Mouse (Mus musculus): ENCODE results near the gene Myo1b. TPM values are rescaled to one million over a fixed set of nuclear protein-coding genes. Genes with fewer than 3 reads are reported as not detected.

Gene Myo1b
- polyA plus RNA-seq (2016; fragmentation: Nextera tagmentation; extraction: Ambion mirVana), result 72.6 and 77.6 TPM in 2 replicates

DNA sequence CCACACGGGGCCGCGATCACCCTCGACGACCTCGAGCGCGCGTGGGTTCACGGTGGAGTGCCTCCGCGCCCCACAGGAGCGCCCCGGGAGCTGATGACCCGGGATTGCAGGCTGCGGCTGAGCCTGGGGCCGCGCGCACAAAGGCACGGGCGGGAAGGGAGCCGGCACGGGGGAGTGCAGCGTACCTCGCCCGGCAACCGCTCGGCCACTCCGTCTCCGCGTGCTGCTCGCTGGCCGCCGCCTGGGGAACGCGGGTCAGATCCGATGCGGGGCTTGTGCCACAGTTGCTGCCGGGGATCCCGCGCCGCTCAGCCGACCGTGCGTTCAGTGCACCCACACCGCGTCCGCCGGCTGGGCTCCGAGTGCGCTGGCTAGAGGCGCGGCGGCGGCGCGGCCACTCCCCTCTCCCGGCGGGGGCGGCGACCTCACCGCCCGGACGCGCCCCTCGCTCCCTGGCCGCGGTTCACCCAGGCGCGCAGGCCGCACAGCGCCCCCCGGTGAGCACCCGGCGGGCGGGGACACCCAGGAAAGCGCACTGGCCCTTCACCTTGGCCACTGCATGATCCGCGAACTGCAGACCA lies at the start of gene Myo1b:
Gene Myo1b (minus strand): TSS at position 496 of the 581 bp plus-strand sequence.
- peaks cover 7% of the 10 kb centered on the region; the same call in 1 of the 2 replicates for H3K36me3 ChIP-seq
- peak within 1 kb of the TSS; percentile 91 for H3K4me3 ChIP-seq
- peaks cover 40% of the 10 kb centered on the region for H3K4me1 ChIP-seq (replicated peaks)
- peak; percentile 78 for DNase-seq (ENCODE audit: low spot score)
- peak within 1 kb of the TSS; percentile 99 for H3K27ac ChIP-seq
- H3K9me3 ChIP-seq, result no peaks in the 10 kb centered on the region
- peaks cover 4% of the 10 kb centered on the region for H3K27me3 ChIP-seq (ENCODE audit: insufficient read depth, poor library complexity, severe bottlenecking)
- WGBS, result under 1% methylated on average over 79 of the region's 79 CpGs

DNA sequence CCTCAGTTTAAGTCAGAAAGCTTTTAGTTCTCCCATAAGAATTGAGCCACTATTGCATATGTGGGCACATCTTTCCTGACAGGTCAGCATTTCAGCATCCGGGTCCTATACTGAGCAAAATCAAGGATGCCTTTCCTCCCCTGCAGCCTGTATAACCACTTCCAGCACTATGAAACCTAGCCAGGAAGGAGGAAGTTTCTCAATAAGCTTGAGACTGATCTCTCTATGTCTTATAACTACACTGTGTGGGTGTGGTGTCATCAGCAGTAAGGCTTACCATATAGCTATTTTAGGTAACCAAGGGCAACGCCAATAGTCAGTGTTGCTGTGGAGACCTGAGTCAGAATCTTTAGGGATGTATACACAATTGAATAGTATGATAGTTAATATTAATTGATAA lies 48.8 kb upstream of the Myo1b start:
- Histone ChIP-seq H3K27me3 (ENCODE audit: insufficient read depth, poor library complexity, severe bottlenecking) (no peaks in the 10 kb centered on the region), H3K9me3 (no peaks in the 10 kb centered on the region), H3K4me3 (no peak overlapping the region), H3K4me1 (replicated peaks) (no peaks in the 10 kb centered on the region), H3K36me3 (no peaks in the 10 kb centered on the region), H3K27ac (no peak overlapping the region)
- 91% methylated on average over 2 of the region's 2 CpGs for WGBS
- no peak for DNase-seq (ENCODE audit: low spot score)

DNA sequence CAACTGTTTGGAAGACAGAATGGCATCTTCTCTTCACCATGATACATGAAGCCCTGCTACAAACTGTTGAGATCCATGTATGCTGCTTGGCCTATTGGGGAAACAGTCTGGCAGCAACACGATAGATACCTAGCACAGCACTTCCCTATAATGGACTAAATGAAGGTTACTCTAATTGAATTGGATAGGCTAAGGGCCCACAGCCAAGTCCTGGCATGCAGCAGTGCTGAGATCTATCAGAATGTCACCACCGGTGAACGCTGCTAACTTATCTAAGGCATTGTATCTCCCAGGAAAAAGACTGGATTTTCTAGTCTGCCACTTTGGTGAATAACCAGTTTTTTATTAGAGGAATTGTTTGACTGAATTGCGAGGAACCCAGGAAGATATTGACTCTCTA lies 31.2 kb upstream of the Myo1b start:
- Histone ChIP-seq H3K9me3 (no peaks in the 10 kb centered on the region), H3K36me3 (no peaks in the 10 kb centered on the region), H3K27ac (no peak overlapping the region), H3K27me3 (ENCODE audit: insufficient read depth, poor library complexity, severe bottlenecking) (no peaks in the 10 kb centered on the region), H3K4me1 (replicated peaks) (no peaks in the 10 kb centered on the region), H3K4me3 (no peak overlapping the region)
- WGBS, result 93% methylated on average over 4 of the region's 4 CpGs
- no peak for DNase-seq (ENCODE audit: low spot score)

DNA sequence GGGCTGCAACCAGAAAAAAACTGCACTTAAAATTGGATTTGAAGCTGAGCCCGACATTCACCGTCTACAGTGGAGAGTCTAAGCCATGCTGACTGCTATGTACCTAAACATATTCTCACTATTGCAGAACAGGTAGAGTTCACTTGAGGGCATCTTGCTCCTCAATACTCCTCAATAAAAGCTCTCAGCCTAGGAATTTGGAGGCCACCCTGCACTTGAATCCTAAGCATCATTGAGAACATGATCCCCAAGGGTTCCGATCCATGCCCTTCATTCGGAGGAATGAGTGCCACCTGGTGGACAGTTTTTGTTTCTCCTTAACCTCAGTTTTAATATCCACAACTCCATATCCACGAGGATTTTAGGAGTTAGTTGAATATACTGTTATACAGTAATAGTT lies 28.9 kb upstream of the Myo1b start:
- peak; percentile 37 for DNase-seq (ENCODE audit: low spot score)
- H3K27ac ChIP-seq, result no peak overlapping the region
- no peaks in the 10 kb centered on the region for H3K36me3 ChIP-seq
- 55% methylated on average over 5 of the region's 5 CpGs for WGBS
- H3K4me1 ChIP-seq (replicated peaks), result no peaks in the 10 kb centered on the region
- no peaks in the 10 kb centered on the region for H3K27me3 ChIP-seq (ENCODE audit: insufficient read depth, poor library complexity, severe bottlenecking)
- no peak overlapping the region for H3K4me3 ChIP-seq
- peaks cover 5% of the 10 kb centered on the region; the same call in 1 of the 2 replicates for H3K9me3 ChIP-seq

DNA sequence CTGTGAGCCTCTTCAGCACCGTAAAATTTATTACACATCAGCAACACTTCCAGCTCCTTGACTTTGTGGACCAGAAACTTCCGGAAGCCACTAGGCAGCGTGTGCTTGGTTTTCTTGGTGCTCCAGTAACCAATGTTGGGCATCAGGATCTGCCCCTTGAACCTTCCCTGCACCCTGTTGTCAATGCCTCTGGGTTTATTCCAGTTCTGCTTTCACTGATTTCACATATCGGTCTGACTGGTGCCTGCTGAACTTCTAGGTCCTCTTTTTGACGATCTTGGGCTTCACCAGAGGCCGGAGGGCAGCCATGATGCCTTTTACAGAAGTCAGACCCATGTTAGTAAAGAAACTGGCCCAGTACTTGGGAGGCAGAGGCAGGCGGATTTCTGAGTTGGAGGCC lies 22.5 kb upstream of the Myo1b start:
- 0 out of 2 replicates have a peak, but pooled peaks cover 9% of the 10 kb centered on the region for H3K4me1 ChIP-seq (replicated peaks)
- 91% methylated on average over 7 of the region's 7 CpGs for WGBS
- H3K27me3 ChIP-seq (ENCODE audit: insufficient read depth, poor library complexity, severe bottlenecking), result no peaks in the 10 kb centered on the region
- H3K9me3 ChIP-seq, result peaks cover 5% of the 10 kb centered on the region; the same call in 1 of the 2 replicates
- no peak overlapping the region for H3K4me3 ChIP-seq
- H3K36me3 ChIP-seq, result no peaks in the 10 kb centered on the region
- no peak for DNase-seq (ENCODE audit: low spot score)
- no peak overlapping the region for H3K27ac ChIP-seq

DNA sequence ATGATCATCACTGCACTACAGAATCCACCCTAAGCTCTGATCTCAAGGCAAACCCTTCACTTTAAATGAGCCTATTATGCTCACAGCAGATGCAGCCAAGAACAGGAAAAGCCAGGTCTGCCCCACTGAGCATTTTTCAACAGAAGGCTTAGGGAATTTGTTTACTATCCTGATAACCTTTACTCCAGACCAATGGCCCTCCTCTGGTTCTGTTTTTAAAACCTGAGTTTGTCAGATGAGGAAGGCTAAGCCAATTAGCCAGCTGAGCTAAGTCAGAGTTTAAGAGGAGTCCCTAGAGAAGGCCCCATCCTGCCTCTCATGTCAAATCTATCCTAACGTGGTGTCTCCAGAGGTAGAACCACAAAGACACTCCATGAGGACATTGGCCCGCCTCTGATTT lies 19.1 kb upstream of the Myo1b start:
- Histone ChIP-seq H3K27me3 (ENCODE audit: insufficient read depth, poor library complexity, severe bottlenecking) (no peaks in the 10 kb centered on the region), H3K4me1 (replicated peaks) (peaks cover 16% of the 10 kb centered on the region; the same call in 1 of the 2 replicates), H3K27ac (no peak overlapping the region), H3K9me3 (0 out of 2 replicates have a peak, but pooled peaks cover under 1% of the 10 kb centered on the region), H3K4me3 (no peak overlapping the region), H3K36me3 (no peaks in the 10 kb centered on the region)
- 40% methylated on average over 2 of the region's 2 CpGs for WGBS
- no peak for DNase-seq (ENCODE audit: low spot score)

DNA sequence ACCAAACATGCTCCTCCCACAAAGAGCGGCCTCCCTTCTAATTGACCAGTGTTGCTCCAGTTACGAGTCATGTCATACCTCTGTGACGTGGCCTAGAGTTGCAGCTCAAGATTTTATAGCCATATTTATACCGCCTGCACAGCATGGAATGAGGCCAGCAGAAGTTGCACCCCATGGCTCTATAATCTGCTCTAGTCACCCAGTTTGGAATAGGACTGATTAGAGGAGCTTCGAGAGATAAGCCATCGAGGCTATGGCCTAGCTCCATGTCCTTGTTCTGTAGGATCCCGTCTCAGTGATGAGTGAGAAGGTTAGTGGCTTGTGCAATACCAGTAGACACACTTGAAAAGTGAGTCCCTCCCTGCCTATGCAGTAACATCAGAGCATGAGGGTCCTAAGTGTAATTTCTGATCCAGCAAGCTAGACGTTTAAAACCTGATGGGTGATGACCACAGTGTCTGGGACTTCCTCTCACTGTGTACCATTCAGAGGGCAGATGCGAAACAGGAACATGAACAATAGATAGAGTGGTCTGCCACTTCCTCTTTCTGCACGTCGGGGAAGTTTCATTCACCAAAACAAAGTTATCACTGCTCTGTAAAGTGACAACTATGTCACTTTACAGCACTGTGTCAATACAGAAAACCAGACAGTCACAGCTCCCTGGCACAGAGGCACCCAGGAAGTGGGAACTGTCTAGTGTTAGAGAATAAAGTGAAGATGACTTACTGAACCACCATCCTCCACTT lies 18.5 kb upstream of the Myo1b start:
- H3K4me3 ChIP-seq, result no peak overlapping the region
- no peaks in the 10 kb centered on the region for H3K27me3 ChIP-seq (ENCODE audit: insufficient read depth, poor library complexity, severe bottlenecking)
- no peaks in the 10 kb centered on the region for H3K36me3 ChIP-seq
- WGBS, result 77% methylated on average over 11 of the region's 11 CpGs
- no peak overlapping the region for H3K27ac ChIP-seq
- DNase-seq (ENCODE audit: low spot score), result no peak
- H3K4me1 ChIP-seq (replicated peaks), result peaks cover 16% of the 10 kb centered on the region; the same call in 1 of the 2 replicates
- H3K9me3 ChIP-seq, result no peaks in the 10 kb centered on the region

DNA sequence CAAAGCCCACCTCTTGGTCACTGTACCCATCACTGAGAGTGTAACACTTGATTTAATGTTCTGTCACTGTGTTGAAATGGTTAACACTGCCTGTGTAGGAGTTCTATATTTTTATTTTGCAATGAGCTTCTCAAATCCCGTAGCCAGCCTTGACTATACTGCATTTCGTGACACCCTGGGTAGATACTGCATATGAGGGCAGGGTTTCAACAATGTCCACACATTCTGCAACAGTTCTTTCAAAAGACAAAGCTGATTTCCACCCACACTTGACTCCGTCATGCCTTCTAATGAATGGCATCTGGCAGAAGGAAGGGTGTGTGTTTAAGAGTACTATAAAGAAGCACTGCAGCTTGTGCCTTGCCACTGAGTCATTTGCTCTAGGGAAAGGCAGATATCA lies 17.0 kb upstream of the Myo1b start:
- peaks cover 16% of the 10 kb centered on the region; the same call in 1 of the 2 replicates for H3K4me1 ChIP-seq (replicated peaks)
- H3K27ac ChIP-seq, result no peak overlapping the region
- H3K36me3 ChIP-seq, result no peaks in the 10 kb centered on the region
- 74% methylated on average over 3 of the region's 3 CpGs for WGBS
- DNase-seq (ENCODE audit: low spot score), result no peak
- H3K27me3 ChIP-seq (ENCODE audit: insufficient read depth, poor library complexity, severe bottlenecking), result no peaks in the 10 kb centered on the region
- H3K4me3 ChIP-seq, result no peak overlapping the region
- H3K9me3 ChIP-seq, result no peaks in the 10 kb centered on the region

DNA sequence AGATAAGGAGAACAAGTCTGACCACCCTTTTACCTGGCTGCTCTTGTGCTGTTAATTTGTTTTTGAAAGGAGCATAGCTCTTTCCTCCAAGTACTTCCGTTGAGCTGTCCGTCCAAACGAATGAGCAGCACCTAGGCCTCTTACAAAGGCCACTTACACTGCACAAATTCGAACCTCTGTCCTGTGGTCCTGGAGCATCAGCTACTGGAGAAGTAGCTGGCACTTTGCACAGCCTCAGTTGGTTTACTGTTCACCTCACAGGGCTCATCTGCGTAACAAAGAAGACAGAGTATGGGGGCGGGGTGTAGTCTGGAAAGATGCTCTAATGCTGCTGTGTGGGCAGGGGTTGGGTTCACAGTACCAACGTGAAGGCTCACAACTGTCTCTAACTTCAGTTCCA lies 15.7 kb upstream of the Myo1b start:
- Histone ChIP-seq H3K27me3 (ENCODE audit: insufficient read depth, poor library complexity, severe bottlenecking) (no peaks in the 10 kb centered on the region), H3K4me3 (no peak overlapping the region), H3K9me3 (no peaks in the 10 kb centered on the region), H3K27ac (no peak overlapping the region), H3K4me1 (replicated peaks) (peaks cover 16% of the 10 kb centered on the region; the same call in 1 of the 2 replicates), H3K36me3 (no peaks in the 10 kb centered on the region)
- no peak for DNase-seq (ENCODE audit: low spot score)
- 38% methylated on average over 7 of the region's 7 CpGs for WGBS

DNA sequence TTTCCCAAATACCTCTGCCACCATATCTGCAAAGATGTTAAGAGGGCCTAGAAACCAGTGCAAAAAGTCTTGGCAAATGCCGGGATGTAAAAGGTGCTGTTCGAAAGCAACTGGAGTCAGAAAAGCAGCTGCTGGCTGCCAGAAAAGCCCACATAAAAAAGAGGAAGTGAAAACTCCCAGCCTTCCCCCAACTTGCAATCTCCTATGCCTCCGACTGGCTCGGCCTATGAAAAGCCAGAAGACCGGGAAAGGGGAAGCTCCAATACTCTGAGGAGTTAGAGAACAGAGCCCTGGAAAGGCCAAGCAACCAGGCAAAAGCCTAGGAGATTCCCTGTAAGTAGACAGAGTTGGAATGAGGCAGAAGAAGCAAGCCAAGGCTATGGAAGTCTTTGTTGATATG lies 14.7 kb upstream of the Myo1b start:
- no peak overlapping the region for H3K4me3 ChIP-seq
- DNase-seq (ENCODE audit: low spot score), result no peak
- no peak overlapping the region for H3K27ac ChIP-seq
- H3K9me3 ChIP-seq, result no peaks in the 10 kb centered on the region
- H3K36me3 ChIP-seq, result no peaks in the 10 kb centered on the region
- peaks cover 16% of the 10 kb centered on the region; the same call in 1 of the 2 replicates for H3K4me1 ChIP-seq (replicated peaks)
- H3K27me3 ChIP-seq (ENCODE audit: insufficient read depth, poor library complexity, severe bottlenecking), result no peaks in the 10 kb centered on the region
- WGBS, result 79% methylated on average over 5 of the region's 5 CpGs

DNA sequence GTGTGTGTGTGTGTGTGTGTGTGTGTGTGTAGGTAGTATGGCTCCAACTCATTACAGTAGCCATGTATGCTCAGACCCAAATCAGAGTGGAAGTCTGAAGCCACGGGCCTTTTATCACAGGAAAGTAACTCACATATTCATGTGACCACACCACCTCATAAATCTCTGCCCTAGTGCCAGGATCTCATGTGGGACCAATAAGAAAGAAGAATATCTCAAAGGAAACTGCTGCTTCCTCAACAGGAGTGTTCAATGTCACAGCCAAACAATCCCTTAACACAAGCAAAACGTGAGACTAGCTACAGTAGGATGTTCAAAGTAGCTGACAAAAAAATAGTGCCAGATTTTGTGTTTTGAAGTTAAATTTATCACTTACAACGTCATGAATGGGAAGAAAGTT lies 13.7 kb upstream of the Myo1b start:
- H3K9me3 ChIP-seq, result no peaks in the 10 kb centered on the region
- no peak overlapping the region for H3K27ac ChIP-seq
- H3K4me1 ChIP-seq (replicated peaks), result peaks cover 9% of the 10 kb centered on the region; the same call in 1 of the 2 replicates
- no peaks in the 10 kb centered on the region for H3K36me3 ChIP-seq
- no peak for DNase-seq (ENCODE audit: low spot score)
- no peak overlapping the region for H3K4me3 ChIP-seq
- no peaks in the 10 kb centered on the region for H3K27me3 ChIP-seq (ENCODE audit: insufficient read depth, poor library complexity, severe bottlenecking)
- 80% methylated on average over 3 of the region's 3 CpGs for WGBS

DNA sequence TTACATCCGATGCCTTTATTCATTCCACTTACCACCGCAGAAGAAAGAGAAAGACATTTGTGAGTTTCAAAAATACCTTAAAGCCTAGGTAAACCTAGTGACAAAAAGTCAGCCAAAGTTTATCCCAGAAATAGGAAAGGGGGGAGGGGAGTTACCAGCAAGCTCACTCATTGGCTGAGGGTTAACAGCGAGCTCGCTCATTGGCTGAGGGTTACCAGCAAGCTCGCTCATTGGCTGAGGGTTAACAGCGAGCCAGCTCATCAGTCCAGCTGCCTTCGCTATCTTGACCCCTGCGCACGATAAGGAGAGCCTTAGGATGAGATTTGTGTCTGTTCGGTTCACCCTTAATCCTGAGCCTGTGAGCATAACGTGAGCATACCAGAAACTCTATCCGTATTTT lies 6.9 kb upstream of the Myo1b start:
- Histone ChIP-seq H3K27me3 (ENCODE audit: insufficient read depth, poor library complexity, severe bottlenecking) (no peaks in the 10 kb centered on the region), H3K4me1 (replicated peaks) (peaks cover 7% of the 10 kb centered on the region; the same call in 1 of the 2 replicates), H3K4me3 (peak overlapping the region; percentile 13; the same call in 1 of the 2 replicates), H3K36me3 (no peaks in the 10 kb centered on the region), H3K9me3 (no peaks in the 10 kb centered on the region), H3K27ac (no peak overlapping the region)
- peak; percentile 57 for DNase-seq (ENCODE audit: low spot score)
- 15% methylated on average over 12 of the region's 12 CpGs for WGBS

DNA sequence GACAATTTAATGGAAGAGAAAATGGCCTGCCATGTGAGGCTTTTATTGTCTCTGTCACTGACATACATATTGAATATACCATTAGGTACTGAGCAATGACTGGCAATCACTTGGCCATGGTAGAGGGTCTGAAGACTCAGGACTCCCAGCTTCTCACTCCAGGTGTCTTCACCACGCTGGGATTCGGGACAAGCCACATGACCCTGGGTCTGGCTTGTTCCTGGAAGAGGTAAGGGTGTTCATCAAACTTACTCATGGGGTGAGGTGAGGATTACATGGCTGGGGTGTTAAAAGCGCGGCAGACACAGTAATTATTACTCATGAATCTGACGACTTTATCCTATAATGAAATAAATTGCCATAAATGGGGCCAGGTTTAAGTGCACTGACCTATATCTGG lies 405 bp upstream of the Myo1b start:
- peaks cover 2% of the 10 kb centered on the region; the same call in 1 of the 2 replicates for H3K36me3 ChIP-seq
- peaks cover 4% of the 10 kb centered on the region for H3K27me3 ChIP-seq (ENCODE audit: insufficient read depth, poor library complexity, severe bottlenecking)
- peak overlapping the region; percentile 99; the same call in 1 of the 2 replicates for H3K27ac ChIP-seq
- H3K9me3 ChIP-seq, result no peaks in the 10 kb centered on the region
- peaks cover 36% of the 10 kb centered on the region for H3K4me1 ChIP-seq (replicated peaks)
- peak overlapping the region; percentile 91 for H3K4me3 ChIP-seq
- WGBS, result 51% methylated on average over 5 of the region's 5 CpGs
- DNase-seq (ENCODE audit: low spot score), result no peak
